Mouse (Mus musculus) ovary, postnatal 14 days (tissue): Measurements from ENCODE around the gene Sec24b.

Experiments used
- DNase-seq: peaks from one replicate; pipeline ENCODE4 v3.0.0; 2022; ENCODE audit warnings: low spot score

Gene Sec24b

DNA sequence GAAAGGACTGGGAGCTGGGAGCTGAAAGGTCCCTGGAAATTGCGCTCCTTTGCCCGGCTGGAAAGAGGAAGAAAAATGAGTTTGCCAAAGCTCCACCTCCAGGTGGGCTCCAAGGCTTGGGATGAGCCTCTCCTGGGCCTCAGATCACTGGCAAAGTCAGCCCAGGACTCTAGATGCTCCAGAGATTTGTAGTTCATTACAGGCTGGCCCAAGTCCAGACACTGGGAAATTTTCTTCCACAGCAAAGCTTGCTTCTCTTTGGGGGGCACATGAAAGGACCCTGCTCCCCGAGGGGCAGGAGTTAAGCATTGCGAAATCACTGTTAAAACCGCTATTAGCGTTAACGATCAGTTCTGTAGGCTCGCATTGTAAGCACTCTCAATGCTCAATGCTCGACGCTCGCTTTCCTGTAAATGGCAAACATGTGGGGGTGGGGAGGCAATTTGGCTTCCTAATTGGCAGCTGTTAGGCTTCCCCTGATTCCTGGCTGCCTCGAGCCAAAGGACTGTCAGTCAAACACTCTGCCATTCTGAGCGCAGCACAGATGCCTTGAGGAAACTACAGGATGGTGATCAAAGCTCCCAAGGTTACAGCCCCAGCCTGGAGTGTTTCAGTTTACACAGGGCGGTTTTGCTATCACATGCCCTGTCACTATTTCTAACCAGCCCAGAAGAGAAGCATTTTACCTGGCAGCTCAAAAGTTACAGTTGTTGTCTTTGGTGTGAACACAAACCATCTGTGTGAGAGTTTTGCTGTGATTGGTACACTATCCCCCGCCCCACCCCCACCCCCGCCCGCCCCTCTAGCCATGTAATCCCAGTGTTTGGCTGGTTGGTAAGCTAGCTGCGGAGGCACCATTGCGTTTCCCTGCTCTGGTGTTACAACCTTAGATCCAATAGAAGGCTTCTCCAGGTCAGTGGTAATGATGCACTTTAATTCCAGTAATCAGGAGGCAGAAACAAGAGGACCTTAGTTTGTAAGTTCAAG is 90.5 kb downstream of the Sec24b start:
- DNase-seq = no peak

DNA sequence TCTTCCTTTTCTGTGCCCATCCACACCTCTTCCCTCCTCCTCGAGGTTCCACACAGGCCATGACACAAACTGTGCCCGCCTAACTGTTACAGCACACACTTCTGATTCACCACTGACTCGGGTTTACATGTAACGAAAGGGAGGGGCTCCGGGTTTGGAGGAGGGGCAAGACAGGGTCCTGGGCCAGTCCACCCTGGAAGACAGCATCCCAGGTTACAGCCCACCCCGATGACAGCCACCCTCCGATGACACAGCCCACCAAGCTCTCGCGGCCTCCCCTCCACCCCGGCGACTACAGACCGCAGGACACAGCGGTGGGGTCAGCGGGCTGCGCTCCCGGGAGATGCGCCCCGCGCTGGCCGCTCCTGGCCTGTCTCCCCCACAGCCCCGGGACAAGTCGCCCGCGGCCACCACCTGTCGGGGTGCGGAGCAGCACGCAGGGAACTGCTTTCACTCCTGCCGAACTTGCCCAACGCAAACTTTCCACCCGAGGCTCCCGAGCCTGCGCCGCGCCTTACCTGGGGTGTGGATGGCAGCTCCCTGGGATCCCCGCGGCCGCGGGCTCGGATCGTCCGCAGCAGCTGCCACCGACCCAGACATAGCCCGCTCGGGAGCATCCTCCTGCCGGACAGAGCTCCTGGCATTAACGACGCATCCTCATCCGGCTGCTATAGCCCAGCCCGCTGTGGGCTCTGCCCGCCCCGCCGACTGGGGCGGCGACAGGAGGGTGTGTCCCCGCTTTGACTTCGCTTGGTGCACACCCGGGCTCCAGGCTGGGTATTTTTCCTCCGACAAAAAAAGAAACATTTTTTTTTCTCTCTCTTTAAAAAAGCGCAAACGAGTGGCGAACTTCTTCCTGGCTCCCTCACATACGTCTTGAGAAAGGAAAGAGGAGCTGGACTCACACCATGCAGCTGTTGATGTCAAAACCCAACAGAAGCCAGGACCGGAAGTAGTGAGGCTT is 91.6 kb downstream of the Sec24b start, which contains the start of gene Mcub:
Mcub (minus strand) TSS at position 775 of the 964 bp plus-strand sequence.
- peak; percentile 5 for DNase-seq

DNA sequence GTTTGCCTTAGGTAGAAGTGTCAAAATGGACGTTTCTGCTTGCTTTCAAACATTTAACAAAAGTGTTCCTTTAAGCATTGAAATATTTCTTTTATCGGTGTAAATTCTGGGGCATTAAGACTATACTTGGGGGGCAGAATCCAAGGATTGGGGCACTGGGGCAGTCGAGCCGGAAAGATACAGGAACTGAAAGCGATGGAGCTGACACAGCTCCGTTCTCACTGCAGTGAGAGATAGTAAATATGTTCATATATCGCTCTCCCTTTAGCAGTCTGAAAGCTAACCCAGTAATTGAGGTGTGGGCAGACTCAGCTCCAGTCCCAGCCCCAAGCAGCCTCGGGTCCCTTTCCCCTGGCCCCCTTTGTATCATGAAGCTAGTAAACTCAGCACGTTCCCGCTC is 92.3 kb downstream of the Sec24b start:
- no peak for DNase-seq

DNA sequence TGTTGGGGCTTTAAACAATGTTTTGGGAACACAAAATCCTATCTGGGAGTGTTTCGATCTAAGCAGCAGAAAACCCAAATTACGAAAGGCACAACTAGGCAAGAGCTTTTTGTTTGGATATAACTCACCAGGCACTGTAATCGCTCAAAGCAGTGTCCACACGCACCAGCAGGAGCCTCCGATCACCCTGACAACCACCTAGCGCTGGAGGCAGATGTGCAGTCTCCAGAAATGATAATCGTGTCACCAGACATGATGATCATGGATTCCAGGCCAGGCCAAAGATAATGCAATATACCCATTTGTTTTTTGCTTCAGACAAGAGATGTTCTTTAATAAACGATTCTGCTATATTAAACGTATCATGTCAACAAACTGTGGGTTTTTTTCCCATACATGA is 93.5 kb downstream of the Sec24b start:
- no peak for DNase-seq

DNA sequence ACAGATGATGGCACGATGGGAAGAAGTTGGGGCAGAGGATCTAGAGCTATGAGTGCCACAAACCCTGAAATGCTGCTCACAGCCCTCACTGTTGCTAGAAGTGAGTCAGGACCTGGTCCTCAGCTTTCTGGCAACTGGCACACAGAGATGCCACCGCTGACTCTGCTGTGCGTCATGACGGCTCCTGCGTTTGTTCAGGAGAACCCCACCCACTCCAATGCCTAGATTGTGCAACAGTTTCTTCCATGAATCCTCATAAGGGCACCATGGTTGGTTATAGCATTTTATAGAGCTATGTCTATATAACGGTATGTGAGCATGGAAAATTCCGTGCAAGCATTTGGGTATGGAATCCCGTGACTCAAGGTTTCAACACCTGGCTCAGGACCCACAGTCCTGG is 96.7 kb downstream of the Sec24b start:
- no peak for DNase-seq

DNA sequence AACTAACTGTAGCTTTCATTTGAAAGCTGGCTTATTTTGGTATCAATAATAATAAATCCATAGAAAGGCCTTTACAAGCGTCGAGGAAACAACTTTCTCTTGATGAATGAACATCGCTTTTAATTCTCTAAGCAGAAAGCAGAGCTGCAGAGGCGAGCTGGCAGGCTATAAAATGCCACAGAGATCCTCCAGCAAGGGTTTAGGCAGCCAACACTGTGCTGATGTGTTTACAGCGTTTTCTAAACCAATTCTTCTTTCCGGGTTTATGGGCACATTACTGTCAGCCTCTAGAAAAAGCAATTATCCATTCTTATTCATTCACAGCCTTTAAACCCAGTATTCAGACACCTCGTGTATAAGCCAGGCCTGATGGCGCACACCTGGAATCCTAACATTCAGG is 98.8 kb downstream of the Sec24b start:
- no peak for DNase-seq

DNA sequence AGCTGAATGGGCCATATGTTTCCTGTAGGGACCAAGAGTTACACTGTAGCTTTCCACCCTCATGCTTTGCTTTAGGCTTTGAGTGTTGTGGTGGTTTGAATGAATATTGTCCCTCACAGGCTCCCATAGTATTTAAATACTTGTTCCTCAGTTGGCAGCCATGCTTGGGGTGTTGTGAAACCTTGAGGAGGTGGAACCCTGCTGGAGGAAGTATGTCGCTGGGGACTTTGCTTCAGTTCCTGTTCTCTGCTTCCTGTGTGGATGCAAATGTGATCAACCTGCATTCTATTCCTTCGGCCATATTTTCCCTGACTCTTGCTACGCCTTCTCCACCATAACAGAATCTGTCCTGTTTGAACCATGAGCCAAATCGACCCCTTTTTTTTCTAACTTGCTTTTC is 108.1 kb downstream of the Sec24b start:
- no peak for DNase-seq

DNA sequence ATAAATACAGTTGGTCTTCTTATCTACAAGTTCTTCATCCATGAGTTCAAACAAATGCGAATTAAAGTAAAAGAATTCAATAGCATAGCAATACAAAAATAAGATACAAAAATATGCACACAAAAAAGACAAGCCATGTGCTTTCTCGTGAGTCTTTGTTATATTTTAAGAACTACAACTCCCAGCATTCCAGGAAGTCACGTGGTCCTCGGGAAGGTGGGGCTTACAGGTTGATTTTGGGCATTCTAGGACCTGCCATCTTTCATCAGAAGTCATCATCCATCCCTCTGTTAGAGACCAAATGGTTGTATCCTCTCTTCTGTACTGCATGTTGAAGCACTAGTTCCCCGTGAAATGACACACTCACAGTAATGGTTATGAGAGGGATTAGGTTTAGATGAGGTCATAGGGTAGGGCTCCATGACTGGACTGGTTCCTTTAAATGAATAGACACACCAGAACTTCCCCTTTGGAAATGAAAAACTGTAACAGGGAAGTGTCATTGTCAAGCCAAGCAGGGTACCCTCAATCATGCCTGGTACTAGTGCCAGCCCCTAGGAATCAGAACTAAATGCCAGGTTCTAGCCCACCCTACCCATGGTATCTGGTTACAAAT is 112.1 kb downstream of the Sec24b start:
- no peak for DNase-seq

DNA sequence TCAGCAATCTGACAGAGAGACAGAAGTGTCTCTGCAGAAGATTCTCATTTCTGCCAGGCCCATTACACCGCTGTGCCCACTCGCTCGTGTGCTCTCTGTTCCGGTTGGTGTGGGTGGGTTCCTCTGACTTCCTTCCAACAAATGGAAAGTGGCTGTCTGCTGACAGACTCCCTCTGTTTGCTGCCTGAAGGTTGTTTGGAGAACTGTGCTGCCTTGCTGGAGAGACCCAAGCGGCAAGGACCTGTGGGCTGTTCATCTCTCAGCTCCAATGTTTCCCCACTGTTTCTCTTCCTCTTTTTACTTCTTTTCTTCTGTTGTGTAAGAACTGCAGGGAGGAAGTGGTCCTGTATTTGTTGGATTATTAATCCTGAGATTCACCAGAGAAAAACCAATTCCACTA is 113.0 kb downstream of the Sec24b start:
- DNase-seq = no peak

DNA sequence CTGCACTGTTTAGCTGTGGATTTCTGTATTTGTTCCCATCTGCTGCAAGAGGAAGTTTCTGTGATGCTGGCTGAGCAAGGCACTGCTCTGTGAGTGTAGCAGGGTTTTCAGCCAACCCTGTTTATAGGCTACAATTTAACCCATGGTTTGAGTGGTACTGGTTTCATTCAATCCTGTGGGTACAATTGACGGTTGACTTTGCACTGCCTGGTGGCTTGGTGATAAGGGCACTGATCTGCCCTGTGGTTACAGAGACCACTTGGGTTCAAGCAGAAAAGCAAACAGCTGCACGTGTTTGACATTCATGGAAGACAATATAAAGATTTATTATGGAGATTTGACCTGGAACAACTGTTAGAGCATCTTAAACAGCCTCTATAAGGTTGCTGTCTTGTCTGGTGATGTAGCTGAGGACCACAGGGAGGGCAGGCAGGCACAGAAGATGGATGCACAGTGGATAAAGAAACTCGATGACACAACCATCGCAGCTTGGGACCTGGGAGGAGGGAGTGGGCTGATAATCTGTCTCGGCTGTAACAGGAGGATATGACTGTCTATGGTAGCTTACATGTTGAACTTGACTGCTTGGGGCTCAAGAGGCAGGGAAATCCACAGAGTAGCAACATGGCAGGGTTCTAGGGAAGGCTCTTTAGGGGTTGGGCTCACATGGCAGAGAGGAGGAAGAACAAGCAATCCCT is 115.0 kb downstream of the Sec24b start:
- no peak for DNase-seq

DNA sequence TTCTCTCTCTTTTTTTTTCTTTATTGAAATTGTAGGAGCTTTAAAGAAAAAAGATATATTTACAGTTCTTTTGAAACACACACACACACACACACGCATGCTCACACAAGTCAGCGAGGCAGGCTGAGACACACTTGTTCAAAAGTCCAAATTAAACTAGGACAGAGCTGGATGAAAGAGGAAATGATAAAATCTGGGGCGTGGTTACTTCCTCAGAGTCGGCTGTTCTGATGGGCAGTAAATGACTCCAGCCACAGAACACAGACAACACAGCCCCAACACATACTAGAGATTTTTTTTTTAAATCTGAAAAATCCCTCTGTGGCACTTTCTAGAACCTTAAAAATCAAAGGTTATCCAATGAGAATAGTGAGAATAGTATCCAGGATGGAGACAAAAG is 117.5 kb downstream of the Sec24b start:
- DNase-seq = no peak

DNA sequence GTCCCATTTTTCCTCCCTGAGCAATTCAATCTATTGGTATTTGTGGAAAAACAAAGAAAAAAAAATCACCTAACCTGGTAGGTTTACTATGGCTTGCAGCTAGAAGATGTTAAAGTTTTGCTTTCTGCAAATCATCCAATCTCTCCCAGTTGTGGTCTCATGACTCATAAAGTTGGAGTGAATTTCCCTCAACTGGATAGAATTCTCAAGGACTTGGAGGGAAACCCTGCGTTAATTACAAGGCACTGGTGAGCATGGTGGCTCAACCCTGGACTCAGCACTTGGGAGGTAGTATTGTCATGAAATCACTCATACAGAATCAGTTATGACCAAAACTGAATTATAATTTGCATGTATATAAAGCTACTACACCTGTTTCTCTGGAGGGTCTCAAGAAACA is 120.1 kb downstream of the Sec24b start:
- no peak for DNase-seq

DNA sequence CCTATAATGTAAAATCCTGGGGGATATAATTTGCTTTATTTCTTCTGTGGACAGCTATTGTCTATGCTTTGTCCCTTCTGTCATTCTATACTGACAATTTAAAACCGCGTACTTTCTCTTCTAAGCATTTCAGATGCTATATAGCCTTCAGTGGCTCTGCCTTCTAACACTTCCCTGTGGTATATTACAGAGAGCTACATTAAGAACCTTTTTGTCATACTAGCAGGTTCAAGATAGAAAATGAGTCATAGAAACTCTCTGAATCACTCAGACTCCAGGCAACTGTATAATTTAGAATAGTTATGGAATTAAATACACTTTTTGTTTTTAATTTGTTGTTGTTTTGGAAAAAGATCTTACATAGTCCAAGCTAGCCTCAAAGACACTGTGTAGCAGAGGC is 120.6 kb downstream of the Sec24b start:
- no peak for DNase-seq

DNA sequence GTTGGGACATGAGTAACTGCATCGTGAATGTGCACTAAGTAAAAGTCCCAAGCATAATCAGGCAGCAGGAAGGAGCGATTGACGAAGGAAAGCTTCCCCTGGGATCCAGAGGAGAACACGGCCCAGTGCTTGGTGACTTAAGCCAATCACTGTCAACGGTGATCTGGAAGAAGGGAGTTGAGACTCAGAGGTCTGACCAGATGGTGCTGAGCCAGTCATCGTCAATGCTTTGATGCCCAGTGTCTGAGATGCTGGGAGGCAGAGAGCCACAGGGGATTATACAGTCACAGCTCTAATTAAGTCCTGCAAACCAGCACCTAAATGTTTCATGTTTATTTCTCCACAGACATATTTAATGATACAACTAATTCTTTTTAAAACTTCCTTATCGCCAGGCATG is 122.3 kb downstream of the Sec24b start:
- no peak for DNase-seq

DNA sequence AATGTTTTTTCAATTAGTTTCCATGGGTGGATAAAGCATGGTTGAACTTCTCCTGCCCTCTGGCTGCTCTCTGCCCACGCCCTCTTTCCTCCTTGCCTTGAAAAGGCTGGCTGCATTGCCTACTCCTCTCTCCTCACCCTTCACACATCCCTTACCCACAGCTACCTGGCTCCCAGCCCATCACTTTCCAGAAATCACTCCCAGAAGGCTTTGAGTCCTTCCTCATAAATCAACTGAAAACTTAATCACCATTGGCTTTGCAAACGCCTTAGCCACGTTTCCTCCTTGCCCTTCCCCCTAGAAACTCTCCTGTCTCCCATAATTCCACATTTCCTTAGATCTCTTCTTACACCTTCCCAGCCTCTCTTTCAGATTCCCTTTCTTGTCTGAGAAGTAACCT is 123.5 kb downstream of the Sec24b start:
- peak; percentile 21 for DNase-seq

DNA sequence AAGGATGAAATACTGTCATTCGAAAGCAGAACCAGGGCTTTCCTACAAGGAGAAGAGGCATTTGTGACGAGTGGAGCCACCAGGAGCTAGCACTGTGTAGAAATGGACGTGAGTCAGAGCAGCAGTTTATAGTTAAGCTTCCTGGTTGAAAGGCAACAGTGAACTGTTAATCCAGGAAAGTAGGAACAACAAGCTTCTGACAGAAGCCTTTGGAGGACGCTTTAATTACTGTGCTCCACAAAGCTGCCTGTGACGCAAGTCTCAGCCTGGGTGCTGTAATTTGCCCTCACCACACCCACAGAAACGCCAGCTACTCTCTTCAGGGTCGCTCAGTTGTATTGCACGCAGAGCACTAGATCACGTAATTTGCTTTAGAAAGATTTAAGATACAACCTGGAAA is 124.8 kb downstream of the Sec24b start:
- DNase-seq = no peak
